Mouse (Mus musculus): ENCODE results near the gene Opa1. TPM values are rescaled to one million over a fixed set of nuclear protein-coding genes. Genes with fewer than 3 reads are reported as not detected.
A peak's percentile ranks its signal among the peaks of the same experiment; 100 is the strongest.

The Opa1 gene
- 53.1 and 53.5 TPM in 2 replicates for polyA plus RNA-seq (2012; rRNA removed)

DNA sequence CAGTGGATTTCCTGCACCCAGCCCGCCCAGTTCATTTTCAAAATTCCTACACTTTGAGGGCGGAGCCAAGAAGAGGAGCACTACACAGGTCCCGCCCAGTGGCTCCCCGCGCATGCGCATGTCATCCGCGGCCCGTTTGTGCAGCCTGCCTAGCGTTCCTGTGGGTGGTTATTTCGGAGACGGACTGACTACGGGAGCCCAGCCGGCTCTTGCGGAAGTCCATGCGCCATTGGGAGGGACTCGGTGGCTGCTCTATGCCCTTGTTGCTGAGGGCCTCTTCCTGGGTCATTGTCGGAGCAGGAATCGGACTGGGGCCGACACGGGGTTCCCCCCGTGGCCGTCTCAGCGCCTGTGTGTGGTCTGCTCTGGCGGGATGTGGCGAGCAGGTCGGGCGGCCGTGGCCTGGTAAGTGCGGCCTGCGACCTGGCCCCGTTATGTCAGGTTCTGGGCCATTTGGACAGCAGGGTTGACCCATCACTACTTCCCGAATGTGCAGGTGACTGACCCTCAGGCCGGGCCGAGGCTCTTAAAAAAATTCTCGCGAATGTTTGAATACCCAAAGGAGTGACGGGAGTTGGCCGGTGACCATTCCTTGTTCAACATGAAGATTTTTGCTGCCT, at the start of gene Opa1:
Gene Opa1, plus strand, starts transcription at position 168 of the 620 bp plus-strand sequence.
- no peaks in the 10 kb centered on the region for H3K27me3 ChIP-seq (ENCODE audit: control insufficient read depth, insufficient read depth, low read length)
- peak within 1 kb of the TSS; percentile 80 for H3K4me3 ChIP-seq (replicated peaks; ENCODE audit: insufficient read depth, low read depth, low read length)
- DNase-seq = peak; percentile 96 to 100
- under 1% methylated on average over 39 of the region's 39 CpGs for WGBS
- H3K4me1 ChIP-seq (ENCODE audit: control insufficient read depth, insufficient read depth, low read length) = no peaks in the 10 kb centered on the region
- TF ChIP-seq CTCF (IDR thresholded peaks at IDR 0.05; ENCODE audit: borderline replicate concordance, insufficient read depth, low read depth, low read length) (no peak), POLR2A (IDR thresholded peaks at IDR 0.05; ENCODE audit: borderline replicate concordance, insufficient read depth, low read length) (peak; percentile 71; the same call in 1 of the 2 replicates)
- H3K27ac ChIP-seq (ENCODE audit: insufficient read depth, low read length) = peak within 1 kb of the TSS; percentile 66

DNA sequence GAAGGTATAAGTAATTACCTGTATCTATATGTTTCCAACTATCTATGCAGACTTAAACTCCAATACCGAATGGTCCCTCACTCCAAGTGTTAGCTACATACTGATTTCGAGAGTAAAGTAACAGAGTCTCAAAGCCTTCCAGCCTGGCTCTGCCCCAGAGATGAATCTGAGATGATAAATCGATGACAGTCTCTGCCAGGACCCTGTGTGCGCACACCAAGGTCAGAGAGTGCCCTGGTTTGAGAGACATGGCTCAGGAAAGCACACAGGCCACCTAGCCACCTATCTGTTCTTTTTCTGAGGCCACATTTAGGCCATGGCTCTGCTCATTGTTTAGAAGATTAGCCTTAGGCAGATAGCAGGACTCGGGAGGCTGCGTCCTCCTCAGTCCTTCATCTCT, 45.5 kb upstream of the Opa1 start:
- no peak for DNase-seq
- H3K27me3 ChIP-seq (ENCODE audit: control insufficient read depth, insufficient read depth, low read length) = no peaks in the 10 kb centered on the region
- 80% methylated on average over 6 of the region's 6 CpGs for WGBS
- TF ChIP-seq CTCF (IDR thresholded peaks at IDR 0.05; ENCODE audit: borderline replicate concordance, insufficient read depth, low read depth, low read length) = no peak
- TF ChIP-seq POLR2A (IDR thresholded peaks at IDR 0.05; ENCODE audit: borderline replicate concordance, insufficient read depth, low read length) = no peak
- no peaks in the 10 kb centered on the region for H3K4me1 ChIP-seq (ENCODE audit: control insufficient read depth, insufficient read depth, low read length)
- H3K27ac ChIP-seq (ENCODE audit: insufficient read depth, low read length) = no peak overlapping the region
- no peak overlapping the region for H3K4me3 ChIP-seq (replicated peaks; ENCODE audit: insufficient read depth, low read depth, low read length)

DNA sequence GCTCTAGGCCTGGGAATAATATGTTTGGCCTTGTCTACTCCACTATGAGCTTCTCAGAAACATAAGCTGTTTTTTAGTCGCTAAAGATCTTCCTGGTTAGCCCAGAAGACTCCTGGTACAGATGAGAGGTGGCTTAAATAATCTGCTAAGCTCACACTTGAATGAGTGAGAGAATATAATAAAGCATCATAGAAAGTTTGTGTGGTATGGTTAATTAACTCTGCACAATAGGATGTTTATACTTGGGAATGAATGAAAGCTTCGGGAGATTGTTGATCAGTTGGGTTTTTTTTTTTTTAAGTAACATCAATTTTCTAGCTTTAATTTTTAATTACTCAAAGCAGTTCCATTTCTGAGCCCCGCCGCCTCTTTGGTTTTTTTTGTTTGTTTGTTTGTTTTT, 43.3 kb upstream of the Opa1 start:
- WGBS = 72% methylated on average over 4 of the region's 4 CpGs
- H3K27ac ChIP-seq (ENCODE audit: insufficient read depth, low read length) = no peak overlapping the region
- TF ChIP-seq POLR2A (IDR thresholded peaks at IDR 0.05; ENCODE audit: borderline replicate concordance, insufficient read depth, low read length) = no peak
- no peak for TF ChIP-seq CTCF (IDR thresholded peaks at IDR 0.05; ENCODE audit: borderline replicate concordance, insufficient read depth, low read depth, low read length)

DNA sequence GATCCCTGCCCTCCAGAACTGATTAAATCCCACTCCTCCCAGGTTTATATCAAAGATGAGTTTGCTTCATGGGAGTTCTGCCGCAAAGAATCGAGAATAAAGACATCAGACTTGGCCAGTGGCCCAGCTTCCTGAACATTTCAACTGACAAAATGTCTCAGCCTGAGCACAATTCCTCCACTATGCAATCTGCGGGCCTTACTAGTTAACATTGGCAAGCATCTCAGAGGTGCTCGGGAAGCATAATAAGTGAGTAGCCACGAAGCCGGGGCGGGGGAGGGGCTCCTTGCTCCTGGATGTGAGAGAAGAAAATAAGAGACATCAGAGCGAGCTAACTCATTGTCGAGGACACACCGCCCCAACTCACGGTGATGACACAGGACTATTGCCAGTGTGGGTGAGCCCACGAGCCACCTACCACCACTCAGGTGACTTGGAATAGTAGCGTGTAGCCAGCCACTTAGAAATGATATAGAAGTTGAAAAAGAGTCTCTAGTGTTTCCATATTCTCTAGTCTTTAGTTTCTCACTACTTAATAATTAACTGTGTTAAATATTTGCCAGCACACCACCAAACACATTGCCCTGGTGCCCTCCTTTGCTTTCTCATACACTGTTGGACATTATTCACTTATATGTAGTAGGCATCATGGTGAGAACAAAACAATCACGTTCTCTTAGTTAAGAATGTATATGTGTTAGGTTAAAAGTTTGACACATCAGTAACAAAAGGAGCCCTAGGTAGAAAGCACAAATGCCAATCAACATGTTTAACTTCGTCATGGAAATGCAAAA, 42.5 kb upstream of the Opa1 start:
- TF ChIP-seq CTCF (IDR thresholded peaks at IDR 0.05; ENCODE audit: borderline replicate concordance, insufficient read depth, low read depth, low read length) (no peak), POLR2A (IDR thresholded peaks at IDR 0.05; ENCODE audit: borderline replicate concordance, insufficient read depth, low read length) (no peak)
- H3K4me1 ChIP-seq (ENCODE audit: control insufficient read depth, insufficient read depth, low read length) = no peaks in the 10 kb centered on the region
- peak; percentile 16 to 17 for DNase-seq
- no peaks in the 10 kb centered on the region for H3K27me3 ChIP-seq (ENCODE audit: control insufficient read depth, insufficient read depth, low read length)
- WGBS = 38% methylated on average over 15 of the region's 15 CpGs
- no peak overlapping the region for H3K4me3 ChIP-seq (replicated peaks; ENCODE audit: insufficient read depth, low read depth, low read length)
- no peak overlapping the region for H3K27ac ChIP-seq (ENCODE audit: insufficient read depth, low read length)

More for the DNA sequence above, 43.3 kb upstream of the Opa1 start:
- no peaks in the 10 kb centered on the region for H3K4me1 ChIP-seq (ENCODE audit: control insufficient read depth, insufficient read depth, low read length)
- H3K4me3 ChIP-seq (replicated peaks; ENCODE audit: insufficient read depth, low read depth, low read length) = no peak overlapping the region
- no peaks in the 10 kb centered on the region for H3K27me3 ChIP-seq (ENCODE audit: control insufficient read depth, insufficient read depth, low read length)
- no peak for DNase-seq

GRCm38 (mm10) chr16:29539906-29540305, 39.2 kb upstream of the Opa1 start:
- Histone ChIP-seq H3K27me3 (ENCODE audit: control insufficient read depth, insufficient read depth, low read length) (no peaks in the 10 kb centered on the region), H3K4me1 (ENCODE audit: control insufficient read depth, insufficient read depth, low read length) (no peaks in the 10 kb centered on the region), H3K27ac (ENCODE audit: insufficient read depth, low read length) (no peak overlapping the region), H3K4me3 (replicated peaks; ENCODE audit: insufficient read depth, low read depth, low read length) (no peak overlapping the region)
- no peak for TF ChIP-seq CTCF (IDR thresholded peaks at IDR 0.05; ENCODE audit: borderline replicate concordance, insufficient read depth, low read depth, low read length)
- TF ChIP-seq POLR2A (IDR thresholded peaks at IDR 0.05; ENCODE audit: borderline replicate concordance, insufficient read depth, low read length) = no peak
- no peak for DNase-seq

DNA sequence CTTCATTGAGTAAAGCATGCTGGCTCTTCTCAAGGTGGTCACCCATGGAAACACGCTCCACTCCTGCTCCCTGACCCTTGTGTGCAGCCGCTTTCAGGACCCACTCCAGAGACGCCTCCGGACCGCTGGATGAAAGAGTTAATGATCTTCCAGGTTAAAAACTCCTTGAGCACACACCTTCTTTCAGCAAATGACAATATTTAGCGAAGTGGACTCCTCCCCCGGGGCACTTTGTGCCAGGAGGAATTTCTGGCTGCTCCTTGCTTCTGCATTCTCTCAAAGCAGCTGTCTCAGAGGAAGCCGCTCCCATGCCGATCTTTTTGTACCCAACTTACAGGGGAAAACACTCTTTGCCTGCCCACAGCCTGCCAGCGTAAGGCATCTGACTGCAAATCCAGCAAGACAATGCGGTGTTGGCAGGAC, 37.9 kb upstream of the Opa1 start:
- Histone ChIP-seq H3K27ac (ENCODE audit: insufficient read depth, low read length) (0 out of 2 replicates have a peak overlapping the region, but pooled peaks have one; percentile 4), H3K27me3 (ENCODE audit: control insufficient read depth, insufficient read depth, low read length) (no peaks in the 10 kb centered on the region), H3K4me1 (ENCODE audit: control insufficient read depth, insufficient read depth, low read length) (no peaks in the 10 kb centered on the region), H3K4me3 (replicated peaks; ENCODE audit: insufficient read depth, low read depth, low read length) (no peak overlapping the region)
- no peak for TF ChIP-seq CTCF (IDR thresholded peaks at IDR 0.05; ENCODE audit: borderline replicate concordance, insufficient read depth, low read depth, low read length)
- TF ChIP-seq POLR2A (IDR thresholded peaks at IDR 0.05; ENCODE audit: borderline replicate concordance, insufficient read depth, low read length) = no peak
- 45% methylated on average over 11 of the region's 11 CpGs for WGBS
- peak in 1 of 2 experiments; percentile 25 for DNase-seq

DNA sequence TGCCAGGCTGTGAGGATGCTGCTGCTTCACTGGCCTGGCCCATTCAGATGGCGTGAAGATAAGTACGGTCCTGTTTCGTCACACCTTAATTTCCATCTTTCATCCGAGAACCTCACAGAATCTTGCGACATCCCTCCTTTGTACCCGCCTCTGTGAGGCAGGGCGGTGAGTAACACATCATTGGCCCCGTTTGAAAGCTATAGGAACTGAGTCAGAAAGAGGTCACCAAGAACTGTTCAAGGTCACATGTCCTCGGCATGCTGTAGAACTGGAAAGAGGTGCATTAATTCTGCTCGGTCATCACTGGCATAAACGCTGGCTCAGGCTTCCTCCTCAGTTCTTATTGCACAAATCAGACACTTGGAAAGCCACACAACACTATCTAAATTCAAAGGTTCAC, 34.3 kb upstream of the Opa1 start, which contains the start of gene Atp13a4:
Gene Atp13a4, minus strand, starts transcription at position 36 of the 400 bp plus-strand sequence.
- H3K27me3 ChIP-seq (ENCODE audit: control insufficient read depth, insufficient read depth, low read length) = no peaks in the 10 kb centered on the region
- H3K4me3 ChIP-seq (replicated peaks; ENCODE audit: insufficient read depth, low read depth, low read length) = no peak within 1 kb of the TSS
- no peak for TF ChIP-seq POLR2A (IDR thresholded peaks at IDR 0.05; ENCODE audit: borderline replicate concordance, insufficient read depth, low read length)
- no peak for DNase-seq
- H3K4me1 ChIP-seq (ENCODE audit: control insufficient read depth, insufficient read depth, low read length) = no peaks in the 10 kb centered on the region
- H3K27ac ChIP-seq (ENCODE audit: insufficient read depth, low read length) = no peak within 1 kb of the TSS
- WGBS = 83% methylated on average over 11 of the region's 11 CpGs

DNA sequence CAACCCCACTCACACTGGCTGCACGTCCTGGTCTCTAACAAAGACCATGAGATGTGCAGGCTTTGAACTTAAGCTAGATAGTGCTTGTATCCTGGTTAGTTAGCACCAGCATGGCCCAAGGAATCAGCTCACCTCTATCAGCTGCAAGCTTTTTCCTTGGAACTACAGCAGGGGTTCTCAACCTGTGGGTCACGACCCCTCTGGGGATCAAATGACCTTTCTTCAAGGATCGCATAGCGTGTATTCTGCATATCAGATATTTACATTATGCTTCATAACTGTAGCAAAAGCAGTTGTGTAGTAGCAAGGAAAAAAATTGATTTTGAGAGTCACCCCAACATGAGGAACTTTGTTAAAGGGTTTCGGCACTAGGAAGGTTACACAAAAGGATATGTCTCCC, 19.5 kb upstream of the Opa1 start:
- 94% methylated on average over 5 of the region's 5 CpGs for WGBS
- Histone ChIP-seq H3K4me3 (replicated peaks; ENCODE audit: insufficient read depth, low read depth, low read length) (no peak overlapping the region), H3K4me1 (ENCODE audit: control insufficient read depth, insufficient read depth, low read length) (no peaks in the 10 kb centered on the region), H3K27me3 (ENCODE audit: control insufficient read depth, insufficient read depth, low read length) (no peaks in the 10 kb centered on the region; the same call in 1 of the 2 replicates), H3K27ac (ENCODE audit: insufficient read depth, low read length) (no peak overlapping the region)
- no peak for DNase-seq
- TF ChIP-seq CTCF (IDR thresholded peaks at IDR 0.05; ENCODE audit: borderline replicate concordance, insufficient read depth, low read depth, low read length) = no peak
- TF ChIP-seq POLR2A (IDR thresholded peaks at IDR 0.05; ENCODE audit: borderline replicate concordance, insufficient read depth, low read length) = no peak
